Mouse (Mus musculus) T-helper 17 cell (primary cell): ENCODE measurements around the gene Vegfb.

ENCODE experiments used
- in situ Hi-C, 2 experiments: fragments of 300-600 bp; cut with MboI, MseI; formaldehyde crosslinking; loops; 1 replicate in 1 of 2; 2 replicates in 1 of 2; pipeline ENCODE4 v1.15.1; 2025; ENCODE audit warnings: high pct_unique_total_duplicates in 2 of 2

Gene Vegfb

DNA sequence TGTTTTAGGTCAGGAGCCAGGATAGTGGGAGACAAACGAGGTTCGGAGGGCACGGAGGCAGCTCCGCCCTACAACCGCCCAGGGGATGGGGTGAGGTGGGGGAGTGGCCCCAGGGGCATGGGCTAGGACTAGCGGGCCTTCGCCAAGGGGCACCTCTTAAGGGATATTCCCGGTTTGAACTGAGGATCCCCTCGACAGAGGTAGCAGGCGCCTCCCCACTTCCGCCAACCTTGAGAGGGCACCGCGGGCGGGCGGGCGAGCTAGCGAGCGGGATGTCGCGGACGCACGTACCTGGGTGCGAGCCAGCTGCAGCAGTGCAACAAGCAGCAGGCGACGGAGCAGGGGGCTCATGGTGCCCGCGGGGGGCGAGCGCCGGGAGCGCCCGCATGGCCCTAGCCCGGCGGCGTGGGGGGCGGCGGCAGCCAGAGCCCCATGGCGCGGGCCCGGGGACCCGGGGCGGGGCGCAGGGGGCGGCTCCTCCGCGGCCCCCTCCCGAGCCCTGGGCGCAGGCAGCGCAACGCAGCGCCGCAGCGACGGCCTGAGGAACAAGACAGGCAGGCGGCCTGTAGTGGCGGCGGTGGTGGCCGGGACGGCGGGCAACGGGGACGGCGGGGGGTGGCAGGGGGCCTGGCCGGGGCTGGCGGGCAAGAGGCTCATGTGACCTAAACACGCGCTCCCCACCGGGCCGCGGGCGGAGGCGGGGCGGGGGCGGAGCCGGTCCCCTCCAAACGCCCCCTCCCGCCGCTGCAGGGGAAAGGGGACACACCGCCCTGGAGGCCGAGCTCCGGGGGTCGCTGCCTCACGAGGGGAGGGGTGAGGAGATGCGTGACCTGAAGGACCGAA is at the start of gene Vegfb:
Gene Vegfb (minus strand): TSS at position 591 of the 843 bp plus-strand sequence.
- in situ Hi-C loops, result loop anchor here in 1 of 2 experiments (25.0 kb wide), 1 partner anchor 1925 kb away; the partner anchor contains the start of gene B3gat3

DNA sequence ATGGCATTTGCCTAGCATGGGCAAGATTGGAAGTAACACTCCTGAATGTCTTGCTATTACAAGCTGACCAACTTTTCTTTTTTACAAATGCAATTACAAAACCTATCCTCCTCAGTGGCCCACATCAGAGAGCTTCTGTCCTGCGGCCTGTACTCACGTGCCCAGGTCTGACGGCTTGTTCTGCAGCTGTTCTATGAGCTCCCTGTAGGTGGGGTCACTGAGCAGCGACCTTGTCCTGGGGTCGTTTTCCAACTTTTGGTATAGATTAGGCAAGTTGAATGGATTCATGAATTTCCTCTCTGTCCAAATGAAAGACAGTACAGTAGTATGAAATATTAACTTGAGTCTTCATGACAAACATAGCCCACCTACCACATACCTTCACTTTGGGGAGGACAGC is 46.6 kb upstream of the Vegfb start:
- in situ Hi-C loops, result no loop called here

- in situ Hi-C loops, result no loop called here
These were observed 42.1 kb upstream of the Vegfb start for GRCm38 (mm10) chr19:7029531-7029930.

DNA sequence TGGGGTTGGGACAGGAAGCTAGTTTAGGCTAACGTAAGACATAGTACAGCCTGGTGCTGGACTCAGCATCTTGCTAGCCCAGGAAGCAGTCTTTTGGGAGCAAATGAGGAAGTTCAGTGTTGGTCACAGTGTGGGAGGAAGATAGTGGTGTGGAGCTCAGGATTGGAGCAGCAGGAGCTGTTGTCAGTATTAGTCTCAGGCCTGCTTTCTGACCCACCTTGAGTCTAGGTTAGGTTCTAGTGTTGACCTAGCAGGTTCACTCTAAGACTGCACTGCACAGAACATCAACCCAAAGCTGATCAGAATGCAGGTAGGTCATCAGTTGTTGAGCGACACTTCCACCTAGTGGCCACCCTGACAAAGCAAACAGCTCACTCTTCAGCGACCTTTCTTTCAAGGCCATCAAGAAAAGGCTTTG is 32.8 kb upstream of the Vegfb start:
- in situ Hi-C loops, result loop anchor here in 1 of 2 experiments (25.0 kb wide), 1 partner anchor 1892 kb away; the partner anchor contains the start of gene B3gat3

- in situ Hi-C loops, result loop anchor here in 1 of 2 experiments (25.0 kb wide), 1 partner anchor 1893 kb away; the partner anchor contains the start of gene B3gat3
These were observed 31.7 kb upstream of the Vegfb start, which contains the start of gene Fermt3 for GRCm38 (mm10) chr19:7019191-7019590. Fermt3 (minus strand) TSS chr19:7019469.

- in situ Hi-C loops, result loop anchor here in 1 of 2 experiments (25.0 kb wide), 1 partner anchor 1894 kb away; the partner anchor contains the start of gene B3gat3
These were observed 31.1 kb upstream of the Vegfb start for GRCm38 (mm10) chr19:7018546-7018945.

DNA sequence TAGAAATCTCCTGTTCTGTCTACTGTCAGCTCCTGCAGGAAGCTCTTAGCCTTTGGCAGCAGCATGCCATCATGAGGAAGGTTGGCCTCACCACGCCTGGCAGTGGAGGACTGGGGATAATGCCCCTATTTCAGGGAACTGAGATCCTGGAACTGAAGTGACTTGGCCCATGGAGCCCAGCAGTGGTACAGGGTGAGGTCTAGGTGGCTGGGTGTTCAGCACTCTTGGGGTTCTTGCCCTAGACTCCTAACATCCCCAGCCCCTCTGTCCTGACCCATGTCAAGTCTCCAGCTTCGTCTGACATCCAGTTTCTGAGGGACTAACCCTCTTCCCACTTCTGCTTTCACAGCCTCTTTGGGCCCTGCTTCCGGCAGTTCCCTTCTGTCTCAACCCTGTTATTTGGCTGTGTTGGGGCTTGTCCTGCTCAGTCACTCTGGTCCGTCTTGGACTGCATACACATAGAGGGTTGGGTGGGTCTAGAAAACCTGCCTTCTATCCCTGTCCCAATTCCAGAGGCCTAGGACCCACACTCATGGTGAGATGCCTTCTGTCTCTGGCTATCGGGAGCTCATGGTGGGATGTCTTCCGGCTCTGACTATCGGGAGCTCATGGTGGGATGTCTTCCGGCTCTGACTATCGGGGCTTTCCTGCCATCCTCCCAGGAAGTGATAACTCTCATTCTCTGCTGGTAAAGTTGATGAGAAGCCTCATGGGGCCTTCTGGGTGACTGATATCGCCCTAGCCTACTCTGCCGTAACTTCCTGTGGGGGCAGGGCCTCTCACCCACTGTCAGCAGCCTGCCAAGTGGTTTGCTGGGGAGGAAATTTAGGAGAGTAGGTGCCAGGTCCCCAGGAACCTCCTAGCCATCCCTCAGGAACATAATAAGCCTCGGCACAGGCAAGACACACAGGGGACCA is 30.3 kb upstream of the Vegfb start:
- in situ Hi-C loops, result loop anchor here in 1 of 2 experiments (25.0 kb wide), 1 partner anchor 1895 kb away; the partner anchor contains the start of gene B3gat3

GRCm38 (mm10) chr19:7014481-7015135 is 27.2 kb upstream of the Vegfb start:
- in situ Hi-C loops, result loop anchor here in 1 of 2 experiments (25.0 kb wide), 1 partner anchor 1898 kb away; the partner anchor contains the start of gene B3gat3

DNA sequence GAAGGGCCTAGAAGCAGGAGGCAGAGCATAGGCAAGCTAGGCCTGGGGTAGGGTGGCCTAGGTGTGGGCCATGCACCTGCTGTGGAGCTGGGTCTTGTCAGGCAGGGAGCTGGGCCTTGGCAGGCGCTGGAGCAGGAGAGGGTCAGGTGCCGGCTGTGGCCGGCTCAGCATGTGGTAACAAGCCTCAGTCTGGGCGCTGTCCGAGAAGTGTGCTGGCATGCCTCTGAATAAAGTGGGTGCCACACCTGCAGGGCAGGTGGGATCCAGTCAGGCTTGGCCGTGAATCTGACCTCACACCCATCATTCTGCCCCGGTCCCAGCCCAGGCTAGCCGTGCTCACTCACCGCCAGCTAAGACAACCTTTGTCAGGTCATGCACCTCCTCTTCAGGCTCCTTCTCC is 26.5 kb upstream of the Vegfb start:
- in situ Hi-C loops, result loop anchor here in 1 of 2 experiments (25.0 kb wide), 1 partner anchor 1898 kb away; the partner anchor contains the start of gene B3gat3

DNA sequence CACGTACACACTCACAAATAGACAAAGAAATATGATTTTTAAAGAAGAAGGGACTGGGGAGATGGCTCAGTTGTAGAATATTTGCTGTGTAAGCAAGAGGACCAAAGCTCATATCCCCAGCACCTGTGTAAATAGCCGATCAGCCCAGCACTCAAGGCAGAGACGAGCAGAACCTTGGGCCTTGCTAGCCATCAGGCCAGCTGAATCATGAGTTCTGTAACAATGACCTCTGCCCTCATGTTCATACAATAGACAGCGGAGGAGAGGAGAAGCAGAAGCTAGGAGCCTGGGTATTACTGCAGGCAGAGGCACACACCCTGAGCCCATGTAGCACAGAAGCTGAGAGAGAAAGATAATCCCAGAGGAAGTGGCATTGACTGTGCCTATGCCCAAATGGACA is 25.0 kb upstream of the Vegfb start:
- in situ Hi-C loops, result loop anchor here in 1 of 2 experiments (25.0 kb wide), 1 partner anchor 1900 kb away; the partner anchor contains the start of gene B3gat3

DNA sequence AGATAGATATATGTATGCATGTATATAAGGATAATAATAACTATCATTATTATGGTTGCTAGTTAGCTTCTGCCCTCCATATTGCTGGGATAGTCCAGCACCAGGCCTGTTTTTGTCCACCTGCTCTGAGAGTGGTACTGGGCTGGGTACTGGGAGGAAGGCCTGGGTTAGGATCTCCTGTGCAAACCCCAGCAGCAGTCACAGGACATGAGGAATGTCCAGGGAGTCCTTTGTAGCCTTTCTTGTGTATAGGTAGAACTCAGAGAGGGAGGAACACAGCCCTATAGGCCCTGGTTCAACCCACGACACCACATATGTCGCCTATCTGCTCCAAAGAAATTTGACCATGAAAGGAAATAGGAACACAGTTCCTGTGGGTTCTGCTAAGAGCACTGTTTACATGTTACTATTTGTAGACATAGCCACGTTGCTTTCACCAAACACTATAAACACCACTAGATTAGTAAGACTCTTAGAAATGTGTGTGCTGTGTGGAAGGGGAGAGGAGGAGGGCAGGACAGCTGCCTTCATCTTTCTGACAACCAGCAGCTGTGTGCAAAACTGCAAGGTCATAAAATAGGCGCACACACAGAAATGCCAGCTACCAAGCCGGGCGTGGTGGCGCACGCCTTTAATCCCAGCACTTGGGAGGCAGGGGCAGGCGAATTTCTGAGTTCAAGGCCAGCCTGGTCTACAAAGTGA is 19.6 kb upstream of the Vegfb start:
- in situ Hi-C loops, result loop anchor here in 1 of 2 experiments (10.0 to 25.0 kb wide), 2 partner anchors 322 to 1905 kb away; partner anchors contain the start of gene B3gat3

DNA sequence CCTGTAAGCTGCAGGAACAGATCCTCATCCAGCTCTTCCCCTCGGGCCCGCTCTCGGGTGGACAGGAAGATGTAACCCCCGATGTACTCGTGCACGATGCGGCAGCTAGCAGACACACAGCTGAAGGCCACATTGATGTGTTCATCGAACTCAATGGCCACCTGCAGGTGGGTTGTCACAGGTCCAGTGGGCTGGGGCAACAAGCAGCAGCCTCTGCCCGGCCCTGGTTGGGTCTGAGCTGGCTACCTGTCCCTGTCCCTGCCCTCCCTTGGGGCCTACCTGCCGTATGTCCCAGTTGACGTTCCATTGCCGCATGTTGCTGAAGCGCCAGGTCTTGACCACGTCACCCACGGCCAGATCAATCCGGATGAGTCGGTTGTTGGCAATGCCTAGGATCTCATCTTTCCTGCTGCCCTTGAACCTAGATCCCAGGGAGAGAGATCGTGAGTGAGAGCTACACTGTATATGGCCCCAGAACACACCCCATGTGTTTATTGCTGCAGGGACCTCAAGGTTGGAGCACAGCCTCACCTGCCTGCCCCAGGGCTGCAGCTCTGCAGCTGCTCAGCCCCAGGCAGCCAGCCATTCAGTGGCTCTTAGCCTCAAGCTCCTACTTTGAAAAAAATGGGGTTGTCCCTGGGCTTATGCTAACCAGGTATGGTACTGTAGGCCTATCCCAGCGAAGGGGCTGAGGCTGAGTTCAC is 12.1 kb upstream of the Vegfb start:
- in situ Hi-C loops, result loop anchor here (10.0 to 25.0 kb wide), 2 partner anchors 315 to 1913 kb away; partner anchors contain the start of gene B3gat3 (in 2 of the 2)

GRCm38 (mm10) chr19:6997721-6998290 is 10.4 kb upstream of the Vegfb start:
- in situ Hi-C loops, result loop anchor here in 1 of 2 experiments (25.0 kb wide), 1 partner anchor 1914 kb away; the partner anchor contains the start of gene B3gat3

DNA sequence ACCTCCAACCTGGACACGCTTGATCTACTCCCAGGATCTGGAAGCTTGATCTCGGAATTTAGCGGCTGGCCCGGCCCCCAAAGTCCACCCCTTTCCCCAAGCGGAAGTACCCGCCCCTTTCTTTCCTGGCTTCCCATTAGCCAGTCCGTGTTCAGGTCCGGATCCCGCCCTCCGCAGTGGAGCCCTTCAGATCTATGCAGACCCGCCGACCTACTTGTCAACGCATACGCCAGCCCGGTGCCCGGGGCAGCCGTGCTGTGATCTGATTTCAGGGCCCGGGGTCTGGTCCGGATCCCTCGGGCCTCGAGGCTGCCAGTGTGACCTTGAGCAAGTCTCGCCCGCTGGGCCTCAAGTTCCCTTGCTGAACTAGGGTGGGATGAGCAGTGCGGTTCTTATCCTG is 8.6 kb upstream of the Vegfb start, which contains the start of the genes Nudt22 and Trpt1:
Gene Nudt22 (minus strand): TSS at position 112 of the 400 bp plus-strand sequence.
Gene Trpt1 (plus strand): TSS at position 126 of the 400 bp plus-strand sequence.
- in situ Hi-C loops, result loop anchor here in 1 of 2 experiments (25.0 kb wide), 1 partner anchor 1916 kb away; the partner anchor contains the start of gene B3gat3

GRCm38 (mm10) chr19:6995255-6995991 is 8.0 kb upstream of the Vegfb start:
- in situ Hi-C loops, result loop anchor here in 1 of 2 experiments (25.0 kb wide), 1 partner anchor 1917 kb away; the partner anchor contains the start of gene B3gat3

DNA sequence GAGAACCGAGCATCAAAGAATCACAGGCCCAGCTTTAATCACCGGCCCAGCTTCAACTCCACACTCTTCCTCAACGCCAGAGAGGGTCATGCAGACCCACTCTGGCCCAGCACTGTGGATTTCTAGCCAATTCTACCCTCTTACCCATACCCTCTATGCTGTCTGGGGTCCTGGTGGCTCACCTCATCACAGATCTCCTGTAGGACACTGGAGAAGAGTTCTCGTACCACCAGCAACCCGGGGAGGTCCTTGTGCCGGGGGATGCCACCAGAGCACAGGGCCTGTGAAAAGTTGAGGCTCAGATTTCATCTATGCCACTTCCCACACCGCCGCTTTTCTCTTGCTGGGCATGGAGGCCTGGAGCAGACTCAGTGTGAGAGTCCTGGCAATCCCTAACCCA is 7.0 kb upstream of the Vegfb start:
- in situ Hi-C loops, result loop anchor here in 1 of 2 experiments (25.0 kb wide), 1 partner anchor 1918 kb away; the partner anchor contains the start of gene B3gat3

- in situ Hi-C loops, result loop anchor here in 1 of 2 experiments (25.0 kb wide), 1 partner anchor 1918 kb away; the partner anchor contains the start of gene B3gat3
These were observed 6.6 kb upstream of the Vegfb start for GRCm38 (mm10) chr19:6994002-6994401.
